Mouse (Mus musculus): Measurements from ENCODE around the gene D430042O09Rik. TPM values are rescaled to one million over a fixed set of nuclear protein-coding genes. Genes with fewer than 3 reads are reported as not detected.

D430042O09Rik gene
- polyA plus RNA-seq, 1 experiment = 17.9 TPM

DNA sequence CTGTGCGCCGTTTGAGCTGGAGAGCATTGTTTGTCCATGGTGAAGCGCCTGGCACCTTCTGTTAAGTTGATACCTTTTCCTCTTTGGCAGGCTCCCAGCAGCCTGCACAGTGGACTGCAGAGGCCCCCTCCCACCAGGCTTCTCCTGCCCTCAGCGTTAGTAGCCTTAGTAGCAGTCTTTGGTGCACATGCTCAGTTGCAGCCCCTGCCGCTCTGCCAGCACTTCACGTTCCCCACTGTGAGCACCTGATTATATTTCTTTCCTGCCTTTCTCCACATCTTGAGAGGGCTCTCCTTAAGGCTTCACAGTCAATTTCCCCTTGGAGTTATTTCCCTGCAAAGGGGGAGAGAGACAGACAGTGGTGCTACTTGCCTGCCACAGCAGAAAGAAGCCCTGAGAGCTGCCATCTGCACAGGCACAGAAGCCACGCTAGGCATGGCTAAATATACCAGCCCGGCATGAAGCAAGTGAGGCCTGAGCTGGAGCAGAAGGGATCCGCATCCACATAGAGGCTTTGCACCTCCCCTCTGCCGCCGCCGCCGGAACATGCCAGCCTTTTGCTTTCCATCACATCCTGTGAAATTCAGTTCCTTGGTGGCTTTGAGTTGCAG, 65.4 kb downstream of the D430042O09Rik start:
- H3K27ac ChIP-seq (ENCODE audit: insufficient read depth, low read length) = peak overlapping the region; percentile 9; the same call in 1 of the 2 replicates
- H3K4me1 ChIP-seq (ENCODE audit: control insufficient read depth, insufficient read depth, low read length) = peaks cover 4% of the 10 kb centered on the region; the same call in 1 of the 2 replicates
- TF ChIP-seq CTCF (IDR thresholded peaks at IDR 0.05; ENCODE audit: extremely low read depth, insufficient read depth, low read length) = no peak
- TF ChIP-seq POLR2A (IDR thresholded peaks at IDR 0.05; ENCODE audit: extremely low read depth, insufficient read depth, low read length) = 0 out of 2 replicates have a peak, but pooled peaks have one; percentile 42
- no peak overlapping the region for H3K4me3 ChIP-seq (ENCODE audit: insufficient read depth, low read length)

DNA sequence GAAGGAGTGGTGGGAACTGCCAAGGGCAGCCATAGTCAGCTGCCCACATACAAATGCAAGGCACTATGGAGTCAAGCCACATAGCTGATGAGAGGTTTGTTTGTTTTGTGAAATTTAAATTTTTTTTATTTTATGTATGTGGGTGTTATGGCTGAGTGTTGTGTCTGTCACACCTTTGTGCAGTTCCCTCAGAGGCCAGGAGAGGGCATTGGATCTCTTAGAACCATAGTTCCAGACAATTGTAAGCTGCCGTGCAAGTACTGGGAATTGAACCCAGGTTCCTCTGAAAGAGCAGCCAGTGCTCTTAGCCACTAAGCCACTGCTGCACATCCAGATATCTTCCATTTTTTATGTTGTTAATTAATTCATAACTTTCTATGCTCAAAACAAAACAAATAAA, 75.5 kb downstream of the D430042O09Rik start:
- Histone ChIP-seq H3K4me1 (ENCODE audit: control insufficient read depth, insufficient read depth, low read length) (no peaks in the 10 kb centered on the region), H3K27ac (ENCODE audit: insufficient read depth, low read length) (no peak overlapping the region), H3K4me3 (ENCODE audit: insufficient read depth, low read length) (no peak overlapping the region)
- TF ChIP-seq CTCF (IDR thresholded peaks at IDR 0.05; ENCODE audit: extremely low read depth, insufficient read depth, low read length) (no peak), POLR2A (IDR thresholded peaks at IDR 0.05; ENCODE audit: extremely low read depth, insufficient read depth, low read length) (no peak)

DNA sequence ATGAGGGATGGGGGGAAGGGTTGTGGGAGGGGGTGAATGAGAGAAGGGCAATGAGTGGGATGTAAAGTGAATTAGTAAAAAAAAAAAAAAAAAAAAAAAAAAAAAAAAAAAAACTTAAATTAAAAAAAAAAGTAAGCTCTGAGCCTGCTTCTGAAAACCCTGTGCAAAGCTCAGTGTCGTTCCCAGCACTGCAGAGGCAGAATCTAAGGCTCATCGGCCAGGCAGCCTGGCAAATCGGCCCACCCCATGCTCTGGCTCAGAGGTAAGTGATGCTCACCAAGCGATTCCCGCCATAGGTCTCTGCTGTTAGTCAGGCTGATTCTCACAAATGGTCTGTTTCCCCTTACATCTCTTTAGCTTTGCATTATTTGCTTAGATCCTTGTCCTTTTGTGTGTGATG, 78.4 kb downstream of the D430042O09Rik start:
- TF ChIP-seq CTCF (IDR thresholded peaks at IDR 0.05; ENCODE audit: extremely low read depth, insufficient read depth, low read length) (no peak), POLR2A (IDR thresholded peaks at IDR 0.05; ENCODE audit: extremely low read depth, insufficient read depth, low read length) (no peak)
- Histone ChIP-seq H3K27ac (ENCODE audit: insufficient read depth, low read length) (no peak overlapping the region), H3K4me3 (ENCODE audit: insufficient read depth, low read length) (no peak overlapping the region), H3K4me1 (ENCODE audit: control insufficient read depth, insufficient read depth, low read length) (no peaks in the 10 kb centered on the region)

DNA sequence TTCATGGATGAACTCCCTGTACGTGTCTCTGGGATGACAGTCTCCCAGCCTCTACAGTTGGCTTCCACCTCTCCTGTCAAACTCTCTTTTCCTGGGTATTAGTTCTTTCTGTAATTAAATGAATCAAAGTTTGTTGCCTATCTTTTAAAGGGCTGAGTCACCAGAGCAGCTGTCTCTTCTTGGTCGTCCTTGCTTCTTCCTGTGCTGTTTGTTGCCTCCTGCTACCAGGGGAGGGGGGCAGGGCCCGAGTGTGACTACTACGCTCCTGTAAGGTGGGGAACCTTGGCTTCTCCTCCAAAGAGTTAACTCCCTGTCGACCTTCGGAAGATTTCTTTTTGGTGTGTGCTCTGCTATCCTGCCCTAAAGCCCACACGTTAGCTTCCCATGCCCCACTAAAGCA, 79.4 kb downstream of the D430042O09Rik start:
- TF ChIP-seq POLR2A (IDR thresholded peaks at IDR 0.05; ENCODE audit: extremely low read depth, insufficient read depth, low read length) (no peak), CTCF (IDR thresholded peaks at IDR 0.05; ENCODE audit: extremely low read depth, insufficient read depth, low read length) (no peak)
- Histone ChIP-seq H3K4me3 (ENCODE audit: insufficient read depth, low read length) (no peak overlapping the region), H3K4me1 (ENCODE audit: control insufficient read depth, insufficient read depth, low read length) (no peaks in the 10 kb centered on the region), H3K27ac (ENCODE audit: insufficient read depth, low read length) (no peak overlapping the region)

DNA sequence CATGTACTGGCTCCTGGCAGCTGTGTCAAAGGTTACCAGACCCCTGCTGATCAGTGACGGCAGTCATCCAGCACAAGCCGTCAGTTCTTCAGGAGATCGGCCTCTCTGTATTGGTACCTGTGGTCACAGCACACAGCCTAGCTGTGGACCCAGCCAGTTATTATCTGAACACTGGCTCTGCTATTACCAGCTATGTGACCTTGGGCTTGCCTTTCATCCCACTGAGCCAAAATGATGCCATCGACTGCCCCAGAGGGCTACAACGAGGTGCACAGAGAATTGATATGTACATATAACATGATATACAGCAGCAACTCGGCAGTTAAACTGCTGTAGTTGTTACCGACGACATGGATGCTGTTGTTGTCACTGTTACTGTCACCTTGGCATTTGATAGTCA, 82.4 kb downstream of the D430042O09Rik start:
- TF ChIP-seq POLR2A (IDR thresholded peaks at IDR 0.05; ENCODE audit: extremely low read depth, insufficient read depth, low read length) = no peak
- TF ChIP-seq CTCF (IDR thresholded peaks at IDR 0.05; ENCODE audit: extremely low read depth, insufficient read depth, low read length) = no peak
- Histone ChIP-seq H3K4me1 (ENCODE audit: control insufficient read depth, insufficient read depth, low read length) (no peaks in the 10 kb centered on the region), H3K4me3 (ENCODE audit: insufficient read depth, low read length) (no peak overlapping the region), H3K27ac (ENCODE audit: insufficient read depth, low read length) (no peak overlapping the region)

DNA sequence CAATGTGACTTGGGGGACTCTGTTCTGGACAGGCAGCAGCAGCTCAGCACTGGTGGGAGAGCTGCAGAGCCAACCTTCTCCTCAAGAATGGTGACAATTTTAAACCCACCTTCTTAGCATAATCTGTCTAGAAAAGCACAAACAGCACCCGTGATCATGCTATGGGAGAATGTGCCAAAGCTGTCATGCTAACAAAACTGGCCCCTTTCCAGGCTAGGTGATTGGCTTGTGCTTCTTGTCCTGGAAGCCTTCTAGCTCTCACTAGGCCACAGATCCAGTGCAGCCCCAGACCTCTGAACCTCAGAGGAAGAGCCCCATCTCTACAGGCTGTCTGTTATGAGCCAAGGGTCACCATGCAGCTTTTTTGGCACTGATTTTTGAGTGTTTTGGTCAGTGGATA, 98.9 kb downstream of the D430042O09Rik start:
- Histone ChIP-seq H3K27ac (ENCODE audit: insufficient read depth, low read length) (no peak overlapping the region), H3K4me3 (ENCODE audit: insufficient read depth, low read length) (no peak overlapping the region), H3K4me1 (ENCODE audit: control insufficient read depth, insufficient read depth, low read length) (no peaks in the 10 kb centered on the region)
- no peak for TF ChIP-seq POLR2A (IDR thresholded peaks at IDR 0.05; ENCODE audit: extremely low read depth, insufficient read depth, low read length)
- TF ChIP-seq CTCF (IDR thresholded peaks at IDR 0.05; ENCODE audit: extremely low read depth, insufficient read depth, low read length) = no peak

DNA sequence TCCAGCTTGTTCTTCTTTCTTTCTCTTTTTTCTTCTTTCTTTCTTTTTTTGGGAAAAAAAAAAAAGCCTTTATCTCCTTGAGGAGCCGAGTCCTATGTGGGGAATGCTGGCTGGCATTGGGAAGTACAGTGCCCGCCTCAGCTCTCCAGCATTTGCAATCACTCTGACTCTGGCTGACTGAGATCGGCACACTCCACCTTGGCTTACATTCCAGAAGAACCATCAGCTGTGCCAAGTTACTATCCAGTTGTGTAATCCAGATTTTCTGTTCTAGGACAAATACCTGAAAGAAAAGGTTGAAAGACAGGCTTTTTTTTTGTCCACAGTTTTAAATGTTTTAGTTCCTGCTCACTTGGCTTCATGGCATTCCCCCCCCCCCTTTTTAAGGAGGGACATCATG, 100.5 kb downstream of the D430042O09Rik start:
- no peak overlapping the region for H3K4me3 ChIP-seq (ENCODE audit: insufficient read depth, low read length)
- H3K27ac ChIP-seq (ENCODE audit: insufficient read depth, low read length) = no peak overlapping the region
- no peaks in the 10 kb centered on the region for H3K4me1 ChIP-seq (ENCODE audit: control insufficient read depth, insufficient read depth, low read length)
- no peak for TF ChIP-seq CTCF (IDR thresholded peaks at IDR 0.05; ENCODE audit: extremely low read depth, insufficient read depth, low read length)
- no peak for TF ChIP-seq POLR2A (IDR thresholded peaks at IDR 0.05; ENCODE audit: extremely low read depth, insufficient read depth, low read length)

DNA sequence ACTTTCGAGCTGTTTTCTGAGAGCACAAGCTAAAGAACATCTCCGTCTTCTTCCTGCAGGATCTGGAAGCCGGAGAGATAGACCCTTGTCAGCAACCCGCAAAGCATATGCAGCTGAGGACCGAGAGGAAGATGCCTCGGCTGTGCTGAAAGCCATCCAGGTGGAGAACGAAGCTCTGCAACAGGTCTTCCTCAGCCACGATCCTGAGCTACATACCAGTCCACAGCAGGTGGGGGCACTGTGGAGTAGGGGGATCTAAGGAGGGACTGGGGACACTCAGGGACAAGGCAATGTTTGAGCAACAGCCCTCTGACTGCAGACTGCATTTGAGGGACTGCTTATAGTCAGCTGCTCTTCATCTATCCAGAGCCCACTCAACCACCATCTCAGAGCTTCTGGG, 105.0 kb downstream of the D430042O09Rik start:
- Histone ChIP-seq H3K4me3 (ENCODE audit: insufficient read depth, low read length) (no peak overlapping the region), H3K4me1 (ENCODE audit: control insufficient read depth, insufficient read depth, low read length) (no peaks in the 10 kb centered on the region), H3K27ac (ENCODE audit: insufficient read depth, low read length) (no peak overlapping the region)
- TF ChIP-seq CTCF (IDR thresholded peaks at IDR 0.05; ENCODE audit: extremely low read depth, insufficient read depth, low read length) = no peak
- no peak for TF ChIP-seq POLR2A (IDR thresholded peaks at IDR 0.05; ENCODE audit: extremely low read depth, insufficient read depth, low read length)

DNA sequence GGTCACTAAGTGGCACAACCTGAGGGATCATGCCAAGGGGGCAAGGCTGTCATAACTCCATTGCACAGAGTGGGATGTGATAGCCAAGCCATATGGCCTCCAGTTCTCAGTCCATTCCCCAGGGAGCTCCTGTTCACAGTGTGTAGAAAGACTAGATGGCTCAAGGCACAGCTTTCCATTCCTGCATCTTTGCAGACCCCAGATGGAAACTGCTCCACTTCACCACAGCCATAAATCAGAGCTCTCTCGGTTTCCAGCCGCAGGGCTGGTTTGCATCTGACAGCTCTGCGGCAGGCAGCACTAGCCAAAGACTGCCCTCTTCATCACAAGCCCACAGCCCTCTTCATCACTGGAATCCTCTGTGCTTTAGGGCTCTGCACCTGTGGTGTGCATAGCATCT, 108.0 kb downstream of the D430042O09Rik start:
- Histone ChIP-seq H3K4me3 (ENCODE audit: insufficient read depth, low read length) (no peak overlapping the region), H3K27ac (ENCODE audit: insufficient read depth, low read length) (no peak overlapping the region), H3K4me1 (ENCODE audit: control insufficient read depth, insufficient read depth, low read length) (no peaks in the 10 kb centered on the region)
- TF ChIP-seq POLR2A (IDR thresholded peaks at IDR 0.05; ENCODE audit: extremely low read depth, insufficient read depth, low read length) (no peak), CTCF (IDR thresholded peaks at IDR 0.05; ENCODE audit: extremely low read depth, insufficient read depth, low read length) (no peak)

DNA sequence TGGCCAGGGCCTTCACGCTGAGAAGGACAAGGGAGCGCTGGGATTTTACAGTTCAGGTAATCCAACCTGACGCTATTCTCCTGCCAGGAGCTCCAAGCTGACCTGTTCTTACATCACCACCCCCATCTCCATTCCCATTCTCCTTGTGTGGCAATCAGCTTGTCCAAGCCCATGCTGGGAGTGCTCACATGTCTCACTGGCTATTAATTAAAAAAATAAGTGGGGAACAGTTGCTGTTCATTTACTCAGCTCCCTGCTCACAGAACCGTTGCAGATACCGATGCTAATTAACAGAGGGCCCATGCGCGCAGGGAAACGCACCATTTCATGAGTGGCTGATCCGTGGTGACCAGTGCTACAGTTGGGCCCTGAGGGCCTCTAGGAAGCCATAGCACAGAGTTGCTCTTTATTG, 110.6 kb downstream of the D430042O09Rik start:
- Histone ChIP-seq H3K27ac (ENCODE audit: insufficient read depth, low read length) (no peak overlapping the region), H3K4me1 (ENCODE audit: control insufficient read depth, insufficient read depth, low read length) (no peaks in the 10 kb centered on the region), H3K4me3 (ENCODE audit: insufficient read depth, low read length) (no peak overlapping the region)
- TF ChIP-seq CTCF (IDR thresholded peaks at IDR 0.05; ENCODE audit: extremely low read depth, insufficient read depth, low read length) (no peak), POLR2A (IDR thresholded peaks at IDR 0.05; ENCODE audit: extremely low read depth, insufficient read depth, low read length) (no peak)

Measured in cortical plate, adult 2 months (tissue).